Mouse (Mus musculus) heart, postnatal 0 days (tissue): Measurements from ENCODE around the gene Rnaseh2c. TPM values are rescaled to one million over a fixed set of nuclear protein-coding genes. Genes with fewer than 3 reads are reported as not detected.

Experiments
- ATAC-seq: fragments of 200-750 bp; cut with Nextera tagmentation; 2 replicates; pipeline ENCODE4 v1.8.0; 2017; ENCODE audit warnings: low read depth, moderate number of reproducible peaks, moderate library complexity; ENCODE audit not compliant: insufficient read depth
- DNase-seq: peaks from one replicate; pipeline ENCODE4 v3.0.0-alpha.2; 2016; ENCODE audit warnings: low spot score
- H3K27ac ChIP-seq: fragments of 300-500 bp; sonication (generic); 2 replicates; pipeline ENCODE4 v1.5.1; 2014; ENCODE audit warnings: low read depth, mild to moderate bottlenecking
- H3K27me3 ChIP-seq: fragments of 300-500 bp; sonication (generic); 2 replicates; pipeline ENCODE4 v1.6.1; 2014; ENCODE audit warnings: low read length, mixed read lengths; ENCODE audit not compliant: control insufficient read depth, insufficient read depth
- H3K36me3 ChIP-seq: fragments of 300-500 bp; sonication (generic); replicated peaks from 2 replicates; pipeline ENCODE4 v1.6.1; 2014; ENCODE audit warnings: low read length, mixed read lengths; ENCODE audit not compliant: control insufficient read depth, insufficient read depth
- H3K4me1 ChIP-seq: fragments of 300-500 bp; sonication (generic); 2 replicates; pipeline ENCODE4 v1.6.1; 2014; ENCODE audit warnings: antibody characterized with exemption; ENCODE audit not compliant: control insufficient read depth, insufficient read depth
- H3K4me2 ChIP-seq: fragments of 300-500 bp; sonication (generic); 2 replicates; pipeline ENCODE4 v1.6.1; 2014; ENCODE audit warnings: low read depth, mild to moderate bottlenecking, low read length, moderate library complexity
- H3K4me3 ChIP-seq: fragments of 300-500 bp; sonication (generic); 2 replicates; pipeline ENCODE4 v1.5.1; 2014; ENCODE audit warnings: low read depth, low read length
- H3K9ac ChIP-seq: fragments of 300-500 bp; sonication (generic); replicated peaks from 2 replicates; pipeline ENCODE4 v1.6.1; 2014; ENCODE audit warnings: low read depth, low read length, mixed read lengths
- H3K9me3 ChIP-seq: fragments of 300-500 bp; sonication (generic); replicated peaks from 2 replicates; pipeline ENCODE4 v1.6.1; 2016; ENCODE audit warnings: low read length; ENCODE audit not compliant: control insufficient read depth
- CTCF ChIP-seq: IDR thresholded peaks from 2 replicates; pipeline ENCODE4 v1.5.1; 2016; ENCODE audit warnings: antibody characterized with exemption, control low read depth, low read depth
- EP300 ChIP-seq: IDR thresholded peaks from 2 replicates; pipeline ENCODE4 v1.6.1; 2016; ENCODE audit warnings: antibody characterized with exemption, low read depth
- WGBS: fragments of 180-500 bp; shearing (Covaris S2); extraction: QIAGEN DNeasy Blood & Tissue Kit; methylation state at CpG from one replicate; pipeline ENCODE4 v1.1.7; 2014; 5-methylcytosine and 5-hydroxymethylcytosine counted together
- polyA plus RNA-seq: library from polyadenylated mRNA; unstranded; fragments of >200 nt; fragmentation: Nextera tagmentation; extraction: Ambion mirVana; gene quantifications from 2 replicates; pipeline ENCODE4 v1.2.1, GENCODE M21; 2015
- total RNA-seq: library from RNA; depleted of rRNA; stranded (reverse); fragments of >200 nt; gene quantifications from 2 replicates; pipeline ENCODE4 v1.2.3, GENCODE M21; 2014; ENCODE audit warnings: low replicate concordance; rRNA removed

The Rnaseh2c gene
- total RNA-seq (42.4 and 57.6 TPM in 2 replicates), polyA plus RNA-seq (50.7 and 51.8 TPM in 2 replicates)

DNA sequence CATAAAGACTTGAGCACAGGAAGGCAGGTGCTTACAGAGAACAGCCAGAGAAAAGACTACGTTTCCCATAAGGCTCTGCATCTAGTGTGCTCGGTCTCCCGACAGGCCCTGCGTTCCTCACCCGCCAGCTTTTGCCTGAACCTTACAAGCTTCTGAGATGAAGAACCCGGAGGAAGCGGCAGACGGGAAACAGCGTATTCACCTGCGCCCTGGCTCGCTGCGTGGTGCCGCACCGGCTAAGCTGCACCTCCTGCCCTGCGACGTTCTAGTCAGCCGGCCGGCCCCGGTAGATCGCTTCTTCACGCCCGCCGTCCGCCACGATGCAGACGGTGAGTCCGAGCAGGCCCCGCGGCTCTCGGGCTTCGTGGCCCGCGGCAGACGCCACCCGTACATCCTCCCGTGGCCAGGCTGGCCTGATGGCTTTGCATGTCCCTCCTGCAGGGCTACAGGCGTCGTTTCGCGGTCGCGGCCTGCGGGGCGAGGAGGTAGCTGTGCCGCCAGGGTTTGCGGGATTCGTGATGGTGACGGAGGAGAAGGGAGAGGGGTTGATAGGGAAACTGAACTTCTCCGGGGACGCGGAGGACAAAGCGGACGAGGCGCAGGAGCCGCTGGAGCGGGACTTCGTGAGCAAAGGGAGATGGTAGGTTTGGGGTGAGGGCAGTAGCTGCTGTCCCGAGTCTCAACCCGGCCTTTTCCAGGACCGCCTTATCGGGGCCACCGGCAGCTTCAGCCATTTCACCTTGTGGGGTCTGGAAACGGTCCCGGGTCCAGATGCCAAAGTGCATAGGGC is at the start of gene Rnaseh2c:
Rnaseh2c (plus strand) TSS at position 122 of the 790 bp plus-strand sequence.
- WGBS: under 1% methylated on average over 64 of the region's 64 CpGs
- H3K27ac ChIP-seq: peak within 1 kb of the TSS; percentile 63
- 0 out of 2 replicates have a peak, but pooled peaks cover 6% of the 10 kb centered on the region for H3K4me1 ChIP-seq
- H3K9me3 ChIP-seq: no peaks in the 10 kb centered on the region
- peak within 1 kb of the TSS; percentile 80 for H3K4me3 ChIP-seq
- peak within 1 kb of the TSS; percentile 88 for H3K9ac ChIP-seq
- ATAC-seq: peak; percentile 85
- no peaks in the 10 kb centered on the region for H3K27me3 ChIP-seq
- no peak for TF ChIP-seq CTCF
- TF ChIP-seq EP300: no peak
- peak within 1 kb of the TSS; percentile 99 for H3K4me2 ChIP-seq
- DNase-seq: peak; percentile 83
- peaks cover 40% of the 10 kb centered on the region for H3K36me3 ChIP-seq

GRCm38 (mm10) chr19:5553802-5554201 is 47.9 kb upstream of the Rnaseh2c start:
- peaks cover 31% of the 10 kb centered on the region for H3K27me3 ChIP-seq
- no peak for DNase-seq
- H3K4me3 ChIP-seq: no peak overlapping the region
- TF ChIP-seq EP300: no peak
- TF ChIP-seq CTCF: no peak
- no peak overlapping the region for H3K9ac ChIP-seq
- no peaks in the 10 kb centered on the region for H3K4me1 ChIP-seq
- no peaks in the 10 kb centered on the region for H3K9me3 ChIP-seq
- H3K27ac ChIP-seq: no peak overlapping the region
- ATAC-seq: no peak
- 69% methylated on average over 8 of the region's 8 CpGs for WGBS
- H3K4me2 ChIP-seq: no peak overlapping the region
- H3K36me3 ChIP-seq: no peaks in the 10 kb centered on the region

DNA sequence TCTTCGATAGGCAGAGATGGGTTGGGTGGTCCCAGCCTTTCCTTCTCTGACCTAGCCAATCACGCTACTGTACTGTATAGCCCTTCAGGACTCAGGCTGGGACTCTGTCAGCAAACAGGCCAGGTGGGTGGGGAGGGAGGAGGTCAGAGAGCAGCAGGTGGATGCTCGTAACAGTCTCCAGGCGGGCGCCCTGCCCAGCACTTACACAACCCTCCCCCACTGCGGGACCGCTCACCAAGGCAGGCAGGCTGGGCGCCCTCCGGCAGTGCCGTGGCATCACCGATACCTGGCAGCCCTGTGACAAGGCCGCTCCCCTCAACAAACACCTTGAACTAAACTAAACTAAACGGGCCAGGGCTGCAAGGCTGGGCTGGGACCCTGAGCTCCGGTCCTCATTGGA is 47.5 kb upstream of the Rnaseh2c start:
- Histone ChIP-seq H3K36me3 (no peaks in the 10 kb centered on the region), H3K4me1 (no peaks in the 10 kb centered on the region), H3K9ac (no peak overlapping the region), H3K27ac (no peak overlapping the region), H3K4me2 (no peak overlapping the region), H3K9me3 (no peaks in the 10 kb centered on the region), H3K27me3 (peaks cover 36% of the 10 kb centered on the region), H3K4me3 (no peak overlapping the region)
- TF ChIP-seq EP300 (no peak), CTCF (no peak)
- WGBS: 81% methylated on average over 14 of the region's 14 CpGs
- DNase-seq (no peak), ATAC-seq (no peak)

DNA sequence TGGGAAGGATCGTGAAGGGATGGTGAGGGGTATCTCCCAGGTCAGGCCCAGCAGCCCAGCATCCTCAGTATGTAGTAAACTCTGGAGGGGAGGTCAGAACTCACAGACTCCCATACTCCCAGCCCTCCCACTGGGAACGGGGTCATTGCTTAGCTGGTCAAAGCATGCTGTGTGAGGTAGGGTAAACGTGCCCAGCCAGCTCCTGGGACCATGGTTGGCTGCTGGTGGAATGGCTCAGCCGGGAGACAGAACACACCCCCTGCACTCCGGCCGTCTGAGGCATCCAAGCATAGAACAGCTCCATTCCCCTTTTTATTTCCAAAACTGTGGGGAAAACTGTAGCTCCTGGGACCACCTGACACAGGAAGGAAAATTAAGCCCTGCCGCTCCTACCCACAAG is 43.5 kb upstream of the Rnaseh2c start:
- H3K4me1 ChIP-seq: peaks cover 15% of the 10 kb centered on the region
- no peak overlapping the region for H3K4me3 ChIP-seq
- no peak overlapping the region for H3K4me2 ChIP-seq
- no peak for DNase-seq
- H3K9ac ChIP-seq: no peak overlapping the region
- ATAC-seq: no peak
- H3K27me3 ChIP-seq: peaks cover 72% of the 10 kb centered on the region
- no peaks in the 10 kb centered on the region for H3K9me3 ChIP-seq
- TF ChIP-seq EP300 (no peak), CTCF (no peak)
- no peak overlapping the region for H3K27ac ChIP-seq
- no peaks in the 10 kb centered on the region for H3K36me3 ChIP-seq
- WGBS: 44% methylated on average over 7 of the region's 7 CpGs

DNA sequence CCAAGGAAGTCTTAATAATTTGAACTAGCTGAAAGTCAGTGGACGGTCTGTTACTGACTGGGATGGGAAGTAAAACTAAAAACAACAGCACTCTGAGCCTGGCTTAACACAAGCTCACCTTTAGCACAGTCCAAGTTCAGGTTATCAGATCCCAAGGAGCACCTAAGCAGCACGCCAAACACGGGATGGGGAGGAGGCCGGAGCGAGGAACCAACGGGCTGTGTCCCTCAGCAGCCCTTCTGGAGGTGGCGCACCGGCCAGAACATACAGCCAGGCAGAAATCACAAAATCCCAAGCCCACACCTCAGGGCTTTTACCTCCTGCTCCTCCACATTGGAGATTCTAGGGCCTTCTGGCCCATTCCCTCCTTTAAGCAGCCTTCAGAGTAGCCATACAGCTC is 42.9 kb upstream of the Rnaseh2c start:
- H3K27me3 ChIP-seq: peaks cover 76% of the 10 kb centered on the region
- DNase-seq: no peak
- no peak overlapping the region for H3K4me2 ChIP-seq
- no peak overlapping the region for H3K4me3 ChIP-seq
- 50% methylated on average over 8 of the region's 8 CpGs for WGBS
- H3K9me3 ChIP-seq: no peaks in the 10 kb centered on the region
- H3K36me3 ChIP-seq: no peaks in the 10 kb centered on the region
- TF ChIP-seq EP300 (no peak), CTCF (no peak)
- peaks cover 15% of the 10 kb centered on the region for H3K4me1 ChIP-seq
- ATAC-seq: no peak
- no peak overlapping the region for H3K27ac ChIP-seq
- no peak overlapping the region for H3K9ac ChIP-seq
